Mouse (Mus musculus) kidney, embryonic 15.5 days (tissue): ENCODE measurements at regions not wholly inside any gene's neighbourhood (a gene's known extent, or its start where the extent isn't known, plus 50 kb on each side); places are given as distances from the start of the nearest gene placed in this dataset.
A peak's percentile ranks its signal among the peaks of the same experiment; 100 is the strongest.

Experiments
- ATAC-seq: fragments of 200-750 bp; cut with Nextera tagmentation; replicated peaks from 2 replicates; pipeline ENCODE4 v1.8.0; 2017; ENCODE audit warnings: moderate TSS enrichment; ENCODE audit not compliant: low FRiP score
- H3K27ac ChIP-seq: fragments of 300-500 bp; sonication (generic); 2 replicates; pipeline ENCODE4 v1.5.1; 2015; ENCODE audit warnings: mild to moderate bottlenecking, inconsistent platforms
- H3K27me3 ChIP-seq: fragments of 300-500 bp; sonication (generic); 2 replicates; pipeline ENCODE4 v1.6.1; 2015; ENCODE audit warnings: inconsistent platforms
- H3K36me3 ChIP-seq: fragments of 300-500 bp; sonication (generic); 2 replicates; pipeline ENCODE4 v1.6.1; 2015; ENCODE audit warnings: inconsistent platforms
- H3K4me1 ChIP-seq: fragments of 300-500 bp; sonication (generic); 2 replicates; pipeline ENCODE4 v1.6.1; 2015; ENCODE audit warnings: inconsistent platforms
- H3K4me2 ChIP-seq: fragments of 300-500 bp; sonication (generic); 2 replicates; pipeline ENCODE4 v1.6.1; 2015; ENCODE audit warnings: moderate library complexity, mild to moderate bottlenecking, inconsistent platforms
- H3K4me3 ChIP-seq: fragments of 300-500 bp; sonication (generic); replicated peaks from 2 replicates; pipeline ENCODE4 v1.5.1; 2015; ENCODE audit warnings: mild to moderate bottlenecking, inconsistent platforms
- H3K9ac ChIP-seq: fragments of 300-500 bp; sonication (generic); 2 replicates; pipeline ENCODE4 v1.6.1; 2015; ENCODE audit warnings: mild to moderate bottlenecking, inconsistent platforms
- H3K9me3 ChIP-seq: fragments of 300-500 bp; sonication (generic); replicated peaks from 2 replicates; pipeline ENCODE4 v1.6.1; 2016; ENCODE audit warnings: inconsistent platforms
- WGBS: fragments of 180-500 bp; shearing (Covaris S2); methylation state at CpG from one replicate; pipeline ENCODE4 v1.1.7; 2015; ENCODE audit warnings: mixed read lengths; 5-methylcytosine and 5-hydroxymethylcytosine counted together

GRCm38 (mm10) chr12:107729301-107729700 is 240.9 kb downstream of the 3110018I06Rik start:
- no peaks in the 10 kb centered on the region for H3K36me3 ChIP-seq
- no peak overlapping the region for H3K4me2 ChIP-seq
- peaks cover 3% of the 10 kb centered on the region; the same call in 1 of the 2 replicates for H3K4me1 ChIP-seq
- H3K27ac ChIP-seq: no peak overlapping the region
- H3K27me3 ChIP-seq: no peaks in the 10 kb centered on the region
- H3K9me3 ChIP-seq: no peaks in the 10 kb centered on the region
- no peak for ATAC-seq
- no peak overlapping the region for H3K9ac ChIP-seq
- 82% methylated on average over 11 of the region's 11 CpGs for WGBS
- no peak overlapping the region for H3K4me3 ChIP-seq

GRCm38 (mm10) chr12:107730940-107731339 is 242.5 kb downstream of the 3110018I06Rik start:
- Histone ChIP-seq H3K27ac (no peak overlapping the region), H3K4me1 (no peaks in the 10 kb centered on the region), H3K4me2 (no peak overlapping the region), H3K4me3 (no peak overlapping the region), H3K9ac (no peak overlapping the region), H3K36me3 (no peaks in the 10 kb centered on the region), H3K9me3 (no peaks in the 10 kb centered on the region), H3K27me3 (no peaks in the 10 kb centered on the region)
- 85% methylated on average over 4 of the region's 4 CpGs for WGBS
- ATAC-seq: no peak

- no peak for ATAC-seq
Observed at GRCm38 (mm10) chr12:107734536-107734935, 246.1 kb downstream of the 3110018I06Rik start.

GRCm38 (mm10) chr12:107742641-107743040 is 254.2 kb downstream of the 3110018I06Rik start:
- no peaks in the 10 kb centered on the region for H3K4me1 ChIP-seq
- H3K4me2 ChIP-seq: no peak overlapping the region
- no peaks in the 10 kb centered on the region for H3K36me3 ChIP-seq
- H3K9me3 ChIP-seq: no peaks in the 10 kb centered on the region
- ATAC-seq: no peak
- 68% methylated on average over 13 of the region's 13 CpGs for WGBS
- H3K9ac ChIP-seq: no peak overlapping the region
- H3K27me3 ChIP-seq: no peaks in the 10 kb centered on the region
- H3K4me3 ChIP-seq: no peak overlapping the region
- H3K27ac ChIP-seq: no peak overlapping the region

More at GRCm38 (mm10) chr12:107734536-107734935, 246.1 kb downstream of the 3110018I06Rik start:
- no peaks in the 10 kb centered on the region for H3K27me3 ChIP-seq
- H3K9ac ChIP-seq: no peak overlapping the region
- H3K9me3 ChIP-seq: no peaks in the 10 kb centered on the region
- H3K4me1 ChIP-seq: no peaks in the 10 kb centered on the region
- H3K4me2 ChIP-seq: no peak overlapping the region
- no peak overlapping the region for H3K27ac ChIP-seq
- H3K36me3 ChIP-seq: no peaks in the 10 kb centered on the region
- H3K4me3 ChIP-seq: no peak overlapping the region
- 90% methylated on average over 6 of the region's 6 CpGs for WGBS

- Histone ChIP-seq H3K36me3 (no peaks in the 10 kb centered on the region), H3K4me2 (no peak overlapping the region)
- 81% methylated on average over 8 of the region's 8 CpGs for WGBS
Observed at GRCm38 (mm10) chr12:107744822-107745221, 256.4 kb downstream of the 3110018I06Rik start.

GRCm38 (mm10) chr12:107748481-107749380 is 254.7 kb downstream of the Bcl11b start:
- peak; percentile 26; the same call in 1 of the 2 replicates for ATAC-seq
- Histone ChIP-seq H3K27ac (no peak overlapping the region), H3K4me1 (peaks cover 21% of the 10 kb centered on the region)

More at GRCm38 (mm10) chr12:107744822-107745221, 256.4 kb downstream of the 3110018I06Rik start:
- ATAC-seq: no peak
- Histone ChIP-seq H3K4me3 (no peak overlapping the region), H3K9me3 (no peaks in the 10 kb centered on the region), H3K4me1 (peaks cover 8% of the 10 kb centered on the region; the same call in 1 of the 2 replicates), H3K27ac (no peak overlapping the region), H3K27me3 (no peaks in the 10 kb centered on the region), H3K9ac (no peak overlapping the region)

GRCm38 (mm10) chr12:107749381-107750085 is 253.9 kb downstream of the Bcl11b start:
- Histone ChIP-seq H3K27ac (no peak overlapping the region), H3K4me2 (no peak overlapping the region), H3K9me3 (no peaks in the 10 kb centered on the region), H3K4me1 (peaks cover 24% of the 10 kb centered on the region), H3K36me3 (no peaks in the 10 kb centered on the region), H3K27me3 (no peaks in the 10 kb centered on the region), H3K4me3 (no peak overlapping the region), H3K9ac (no peak overlapping the region)
- ATAC-seq: no peak
- WGBS: 67% methylated on average over 11 of the region's 11 CpGs

More at GRCm38 (mm10) chr12:107748481-107749380, 254.7 kb downstream of the Bcl11b start:
- Histone ChIP-seq H3K9ac (no peak overlapping the region), H3K9me3 (no peaks in the 10 kb centered on the region), H3K4me3 (no peak overlapping the region), H3K4me2 (no peak overlapping the region), H3K27me3 (no peaks in the 10 kb centered on the region), H3K36me3 (no peaks in the 10 kb centered on the region)
- WGBS: 40% methylated on average over 18 of the region's 18 CpGs

GRCm38 (mm10) chr12:107750285-107750927 is 253.0 kb downstream of the Bcl11b start:
- H3K36me3 ChIP-seq: no peaks in the 10 kb centered on the region
- no peaks in the 10 kb centered on the region for H3K9me3 ChIP-seq
- no peak for ATAC-seq
- H3K4me1 ChIP-seq: peaks cover 31% of the 10 kb centered on the region
- no peak overlapping the region for H3K4me3 ChIP-seq
- 72% methylated on average over 8 of the region's 8 CpGs for WGBS
- H3K27me3 ChIP-seq: no peaks in the 10 kb centered on the region
- H3K27ac ChIP-seq: no peak overlapping the region
- no peak overlapping the region for H3K9ac ChIP-seq
- no peak overlapping the region for H3K4me2 ChIP-seq

- no peak overlapping the region for H3K4me2 ChIP-seq
- 58% methylated on average over 7 of the region's 7 CpGs for WGBS
- no peaks in the 10 kb centered on the region for H3K9me3 ChIP-seq
- no peak overlapping the region for H3K27ac ChIP-seq
- H3K4me3 ChIP-seq: no peak overlapping the region
- peaks cover 40% of the 10 kb centered on the region for H3K4me1 ChIP-seq
- no peak overlapping the region for H3K9ac ChIP-seq
- ATAC-seq: no peak
- H3K36me3 ChIP-seq: no peaks in the 10 kb centered on the region
- H3K27me3 ChIP-seq: no peaks in the 10 kb centered on the region
Observed at GRCm38 (mm10) chr12:107752126-107752525, 251.3 kb downstream of the Bcl11b start.

- WGBS: 32% methylated on average over 8 of the region's 8 CpGs
- no peaks in the 10 kb centered on the region for H3K9me3 ChIP-seq
- H3K4me1 ChIP-seq: peaks cover 42% of the 10 kb centered on the region
- no peak overlapping the region for H3K4me3 ChIP-seq
- H3K27ac ChIP-seq: no peak overlapping the region
- no peaks in the 10 kb centered on the region for H3K27me3 ChIP-seq
- H3K36me3 ChIP-seq: no peaks in the 10 kb centered on the region
- no peak for ATAC-seq
- no peak overlapping the region for H3K4me2 ChIP-seq
- H3K9ac ChIP-seq: no peak overlapping the region
Observed at GRCm38 (mm10) chr12:107752587-107752986, 250.8 kb downstream of the Bcl11b start.

- no peak overlapping the region for H3K9ac ChIP-seq
- H3K27ac ChIP-seq: no peak overlapping the region
- no peak overlapping the region for H3K4me2 ChIP-seq
- no peak for ATAC-seq
- WGBS: 63% methylated on average over 8 of the region's 8 CpGs
- H3K9me3 ChIP-seq: no peaks in the 10 kb centered on the region
- no peak overlapping the region for H3K4me3 ChIP-seq
- H3K36me3 ChIP-seq: no peaks in the 10 kb centered on the region
- peaks cover 45% of the 10 kb centered on the region for H3K4me1 ChIP-seq
- no peaks in the 10 kb centered on the region for H3K27me3 ChIP-seq
Observed at GRCm38 (mm10) chr12:107753022-107753421, 250.4 kb downstream of the Bcl11b start.

- H3K27ac ChIP-seq: no peak overlapping the region
- H3K4me2 ChIP-seq: no peak overlapping the region
- H3K9me3 ChIP-seq: no peaks in the 10 kb centered on the region
- H3K4me1 ChIP-seq: peaks cover 48% of the 10 kb centered on the region
- no peak overlapping the region for H3K9ac ChIP-seq
- H3K27me3 ChIP-seq: no peaks in the 10 kb centered on the region
- WGBS: 49% methylated on average over 6 of the region's 6 CpGs
- no peak for ATAC-seq
- no peaks in the 10 kb centered on the region for H3K36me3 ChIP-seq
- no peak overlapping the region for H3K4me3 ChIP-seq
Observed at GRCm38 (mm10) chr12:107753536-107753935, 249.9 kb downstream of the Bcl11b start.
